Mouse (Mus musculus): Measurements from ENCODE around the gene Ccnjl. TPM values are rescaled to one million over a fixed set of nuclear protein-coding genes. Genes with fewer than 3 reads are reported as not detected.
A peak's percentile ranks its signal among the peaks of the same experiment; 100 is the strongest.

Ccnjl gene
- polyA plus RNA-seq, 1 experiment = 1.7 TPM

- Histone ChIP-seq H3K27ac (ENCODE audit: insufficient read depth, low read length) (no peak overlapping the region), H3K4me3 (ENCODE audit: insufficient read depth, low read length) (no peak overlapping the region), H3K4me1 (ENCODE audit: control insufficient read depth, insufficient read depth, low read length) (no peaks in the 10 kb centered on the region)
- TF ChIP-seq POLR2A (IDR thresholded peaks at IDR 0.05; ENCODE audit: extremely low read depth, insufficient read depth, low read length) = no peak
- no peak for TF ChIP-seq CTCF (IDR thresholded peaks at IDR 0.05; ENCODE audit: extremely low read depth, insufficient read depth, low read length)
Observed at GRCm38 (mm10) chr11:43563654-43564244, 35.2 kb downstream of the Ccnjl start.

GRCm38 (mm10) chr11:43565414-43565813 lies 36.8 kb downstream of the Ccnjl start:
- Histone ChIP-seq H3K4me3 (ENCODE audit: insufficient read depth, low read length) (no peak overlapping the region), H3K27ac (ENCODE audit: insufficient read depth, low read length) (no peak overlapping the region)
- TF ChIP-seq CTCF (IDR thresholded peaks at IDR 0.05; ENCODE audit: extremely low read depth, insufficient read depth, low read length) = no peak
- TF ChIP-seq POLR2A (IDR thresholded peaks at IDR 0.05; ENCODE audit: extremely low read depth, insufficient read depth, low read length) = no peak

GRCm38 (mm10) chr11:43565852-43566251 lies 37.3 kb downstream of the Ccnjl start:
- no peak for TF ChIP-seq POLR2A (IDR thresholded peaks at IDR 0.05; ENCODE audit: extremely low read depth, insufficient read depth, low read length)
- TF ChIP-seq CTCF (IDR thresholded peaks at IDR 0.05; ENCODE audit: extremely low read depth, insufficient read depth, low read length) = no peak
- no peak overlapping the region for H3K27ac ChIP-seq (ENCODE audit: insufficient read depth, low read length)
- H3K4me1 ChIP-seq (ENCODE audit: control insufficient read depth, insufficient read depth, low read length) = no peaks in the 10 kb centered on the region
- H3K4me3 ChIP-seq (ENCODE audit: insufficient read depth, low read length) = no peak overlapping the region

More at GRCm38 (mm10) chr11:43565414-43565813, 36.8 kb downstream of the Ccnjl start:
- no peaks in the 10 kb centered on the region for H3K4me1 ChIP-seq (ENCODE audit: control insufficient read depth, insufficient read depth, low read length)

GRCm38 (mm10) chr11:43566696-43567095 lies 38.1 kb downstream of the Ccnjl start:
- no peak for TF ChIP-seq CTCF (IDR thresholded peaks at IDR 0.05; ENCODE audit: extremely low read depth, insufficient read depth, low read length)
- TF ChIP-seq POLR2A (IDR thresholded peaks at IDR 0.05; ENCODE audit: extremely low read depth, insufficient read depth, low read length) = no peak
- Histone ChIP-seq H3K4me3 (ENCODE audit: insufficient read depth, low read length) (no peak overlapping the region), H3K27ac (ENCODE audit: insufficient read depth, low read length) (no peak overlapping the region), H3K4me1 (ENCODE audit: control insufficient read depth, insufficient read depth, low read length) (no peaks in the 10 kb centered on the region)

DNA sequence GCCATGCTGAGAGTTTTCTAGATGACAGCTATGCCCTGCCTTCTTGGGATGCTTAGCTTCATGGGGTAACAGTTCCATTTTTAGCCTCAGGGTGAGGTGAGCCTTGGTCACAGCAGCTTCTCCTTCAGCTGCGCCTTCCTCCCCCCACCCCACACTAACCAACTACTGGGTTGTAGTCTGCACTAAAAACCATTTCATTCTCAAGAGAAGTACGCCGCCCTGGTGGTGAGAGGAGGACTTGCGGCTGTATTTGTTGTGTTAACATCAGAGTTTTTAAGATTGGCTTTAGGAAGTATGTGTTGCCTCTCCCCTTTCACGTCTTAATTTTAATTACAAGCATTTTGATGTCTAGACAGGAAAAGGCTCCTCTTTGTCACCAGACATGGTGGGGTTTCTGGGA lies 39.7 kb downstream of the Ccnjl start:
- Histone ChIP-seq H3K4me1 (ENCODE audit: control insufficient read depth, insufficient read depth, low read length) (no peaks in the 10 kb centered on the region), H3K27ac (ENCODE audit: insufficient read depth, low read length) (no peak overlapping the region), H3K4me3 (ENCODE audit: insufficient read depth, low read length) (no peak overlapping the region)
- TF ChIP-seq CTCF (IDR thresholded peaks at IDR 0.05; ENCODE audit: extremely low read depth, insufficient read depth, low read length) (peak; percentile 44), POLR2A (IDR thresholded peaks at IDR 0.05; ENCODE audit: extremely low read depth, insufficient read depth, low read length) (no peak)

DNA sequence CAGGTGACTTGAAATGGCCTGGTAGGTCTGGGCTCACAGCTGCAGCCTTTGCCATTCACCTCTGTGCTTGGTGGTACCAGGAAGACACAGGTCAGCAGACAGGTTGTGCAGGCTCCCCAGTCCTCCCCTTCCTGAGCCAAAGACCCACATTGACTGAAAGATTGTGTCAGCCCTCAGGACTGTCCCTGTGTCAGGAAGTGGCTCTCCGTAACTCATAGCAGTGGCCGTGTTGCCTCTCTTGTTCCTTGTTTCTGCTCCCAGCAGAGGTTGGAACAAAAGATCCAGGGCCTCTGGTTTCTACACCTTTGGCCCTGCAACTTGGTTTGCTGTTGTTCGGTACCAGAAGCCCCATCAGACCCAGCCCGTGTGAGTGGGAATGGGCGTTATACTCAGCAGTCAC lies 40.6 kb downstream of the Ccnjl start:
- H3K4me1 ChIP-seq (ENCODE audit: control insufficient read depth, insufficient read depth, low read length) = no peaks in the 10 kb centered on the region
- H3K4me3 ChIP-seq (ENCODE audit: insufficient read depth, low read length) = no peak overlapping the region
- no peak overlapping the region for H3K27ac ChIP-seq (ENCODE audit: insufficient read depth, low read length)
- TF ChIP-seq POLR2A (IDR thresholded peaks at IDR 0.05; ENCODE audit: extremely low read depth, insufficient read depth, low read length) (no peak), CTCF (IDR thresholded peaks at IDR 0.05; ENCODE audit: extremely low read depth, insufficient read depth, low read length) (no peak)

DNA sequence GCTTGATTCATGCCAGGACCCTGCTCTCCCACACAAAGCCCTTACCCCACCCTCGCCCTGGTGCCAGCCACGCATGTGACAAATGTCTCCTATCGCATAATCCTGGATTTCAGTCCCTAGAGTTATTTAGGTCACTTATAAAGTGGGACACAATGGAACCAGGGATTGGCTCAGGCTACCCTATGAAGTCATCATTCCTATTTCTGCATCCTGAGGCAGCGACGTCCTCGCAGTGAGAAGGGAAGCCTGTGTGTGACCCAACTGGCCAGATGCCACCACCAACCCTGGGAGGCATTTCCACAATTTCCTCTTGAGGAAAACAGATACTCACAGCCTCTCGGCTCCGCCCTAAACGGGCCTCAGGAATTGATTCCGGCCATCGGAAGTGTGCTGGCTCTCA lies 41.0 kb downstream of the Ccnjl start:
- Histone ChIP-seq H3K27ac (ENCODE audit: insufficient read depth, low read length) (no peak overlapping the region), H3K4me3 (ENCODE audit: insufficient read depth, low read length) (no peak overlapping the region), H3K4me1 (ENCODE audit: control insufficient read depth, insufficient read depth, low read length) (no peaks in the 10 kb centered on the region)
- TF ChIP-seq CTCF (IDR thresholded peaks at IDR 0.05; ENCODE audit: extremely low read depth, insufficient read depth, low read length) = no peak
- TF ChIP-seq POLR2A (IDR thresholded peaks at IDR 0.05; ENCODE audit: extremely low read depth, insufficient read depth, low read length) = no peak

GRCm38 (mm10) chr11:43575061-43575375 lies 46.4 kb downstream of the Ccnjl start:
- no peak for TF ChIP-seq POLR2A (IDR thresholded peaks at IDR 0.05; ENCODE audit: extremely low read depth, insufficient read depth, low read length)
- TF ChIP-seq CTCF (IDR thresholded peaks at IDR 0.05; ENCODE audit: extremely low read depth, insufficient read depth, low read length) = no peak
- Histone ChIP-seq H3K27ac (ENCODE audit: insufficient read depth, low read length) (no peak overlapping the region), H3K4me3 (ENCODE audit: insufficient read depth, low read length) (no peak overlapping the region), H3K4me1 (ENCODE audit: control insufficient read depth, insufficient read depth, low read length) (no peaks in the 10 kb centered on the region)

- TF ChIP-seq CTCF (IDR thresholded peaks at IDR 0.05; ENCODE audit: extremely low read depth, insufficient read depth, low read length) = no peak
- H3K27ac ChIP-seq (ENCODE audit: insufficient read depth, low read length) = no peak overlapping the region
- no peak overlapping the region for H3K4me3 ChIP-seq (ENCODE audit: insufficient read depth, low read length)
- no peaks in the 10 kb centered on the region for H3K4me1 ChIP-seq (ENCODE audit: control insufficient read depth, insufficient read depth, low read length)
Observed at GRCm38 (mm10) chr11:43575376-43576151, 47.0 kb downstream of the Ccnjl start.

Data from cortical plate, adult 2 months (tissue).